Mouse (Mus musculus): ENCODE results near the gene Aspn.

GRCm38 (mm10) chr13:49530636-49531035, 13.6 kb upstream of the Aspn start:
- TF ChIP-seq CTCF (IDR thresholded peaks at IDR 0.05; ENCODE audit: borderline replicate concordance, insufficient read depth, low read depth, low read length) (no peak), POLR2A (IDR thresholded peaks at IDR 0.05; ENCODE audit: borderline replicate concordance, insufficient read depth, low read length) (no peak)

Measured in cerebellum, adult 2 months (tissue).